Mouse (Mus musculus): Measurements from ENCODE around the gene Clec4a1. TPM values are rescaled to one million over a fixed set of nuclear protein-coding genes. Genes with fewer than 3 reads are reported as not detected.
A peak's percentile ranks its signal among the peaks of the same experiment; 100 is the strongest.

Clec4a1 gene
- total and polyA plus RNA-seq, 3 experiments, result 0.30 TPM; not detected in 2

DNA sequence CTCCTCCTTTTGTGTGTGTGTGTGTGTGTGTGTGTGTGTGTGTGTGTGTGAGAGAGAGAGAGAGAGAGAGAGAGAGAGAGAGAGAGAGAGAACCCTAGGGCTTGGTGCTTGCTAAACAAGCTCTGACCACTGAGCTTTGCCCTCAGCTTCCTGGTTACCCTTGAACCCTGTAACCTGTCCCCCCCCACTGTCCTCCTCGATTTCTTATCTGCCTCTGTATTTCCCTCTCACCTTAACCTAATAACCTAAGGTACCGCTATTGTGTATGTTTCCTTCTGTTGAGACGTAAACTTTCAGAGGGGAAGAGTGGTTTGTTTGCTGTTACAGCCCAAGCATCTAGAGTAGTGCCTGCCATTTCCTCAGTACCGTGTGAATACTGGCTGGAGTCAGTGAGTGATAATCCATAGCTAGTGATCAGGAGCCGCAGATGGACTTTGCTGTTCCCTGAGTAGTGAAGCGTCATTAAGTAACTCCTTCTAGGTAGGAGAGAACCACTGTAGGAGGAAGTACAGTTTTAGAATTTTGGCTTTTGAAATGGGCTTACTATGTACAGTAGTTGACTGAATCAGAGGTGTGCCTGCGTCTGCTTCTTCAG, 42.4 kb upstream of the Clec4a1 start:
- H3K27me3 ChIP-seq (replicated peaks), result no peaks in the 10 kb centered on the region
- H3K4me3 ChIP-seq (replicated peaks in 1 of 3; ENCODE audit: low read depth in 2 of 3, low read length in 2 of 3, poor library complexity in 1 of 3), result no peak overlapping the region
- no peak for DNase-seq (ENCODE audit: extremely low read depth)
- peaks cover 11 to 56% of the 10 kb centered on the region in 2 experiments for H3K4me1 ChIP-seq (ENCODE audit: control insufficient read depth in 1 of 2, insufficient read depth in 2 of 2)
- H3K9me3 ChIP-seq (replicated peaks; ENCODE audit: low read length), result no peaks in the 10 kb centered on the region
- in situ Hi-C loops (cut with MboI; ENCODE audit: low pct_ligation_motif_present, low pct_unique_long_range_greater_than_20kb, low sequenced_read_pairs), result no loop called here
- dilution Hi-C loops (cut with MboI; ENCODE audit: extremely low pct_ligation_motif_present, extremely low pct_unique_long_range_greater_than_20kb, low sequenced_read_pairs), result no loop called here
- peaks cover 65% of the 10 kb centered on the region for H3K79me2 ChIP-seq (replicated peaks; ENCODE audit: control insufficient read depth, extremely low read depth, insufficient read depth, poor library complexity, severe bottlenecking)
- H3K4me2 ChIP-seq (ENCODE audit: insufficient read depth, low read depth, poor library complexity, severe bottlenecking), result no peak overlapping the region
- TF ChIP-seq CHD1 (IDR thresholded peaks at IDR 0.05; ENCODE audit: low read depth, low read length), result no peak
- no peak for TF ChIP-seq POLR2AphosphoS2 (IDR thresholded peaks at IDR 0.05; ENCODE audit: low read depth, low read length)
- TF ChIP-seq MAX (IDR thresholded peaks at IDR 0.05; ENCODE audit: low read length), result no peak
- no peak for TF ChIP-seq SMC3 (IDR thresholded peaks at IDR 0.05; ENCODE audit: low read depth, low read length)
- TF ChIP-seq TBP (conservative IDR thresholded peaks at IDR 0.05; ENCODE audit: low read depth, low read length), result no peak
- no peak for TF ChIP-seq MYC (IDR thresholded peaks at IDR 0.05; ENCODE audit: low read depth, low read length)
- TF ChIP-seq NELFE (IDR thresholded peaks at IDR 0.05; ENCODE audit: low read depth, low read length), result no peak
- TF ChIP-seq E2F4 (IDR thresholded peaks at IDR 0.05; ENCODE audit: insufficient replicate concordance, low read depth, low read length), result no peak
- TF ChIP-seq ZC3H11A (IDR thresholded peaks at IDR 0.05; ENCODE audit: low read depth, low read length), result no peak
- TF ChIP-seq MXI1 (IDR thresholded peaks at IDR 0.05; ENCODE audit: low read depth, low read length), result no peak
- TF ChIP-seq GABPA (IDR thresholded peaks at IDR 0.05; ENCODE audit: insufficient replicate concordance, low read depth, low read length), result no peak
- no peak for TF ChIP-seq RAD21 (IDR thresholded peaks at IDR 0.05; ENCODE audit: low read depth, low read length)
- no peak for TF ChIP-seq USF1 (IDR thresholded peaks at IDR 0.05; ENCODE audit: low read depth, low read length)
- H3K36me3 ChIP-seq (replicated peaks in 1 of 2; ENCODE audit: control insufficient read depth in 1 of 2, insufficient read depth in 1 of 2, low read length in 1 of 2), result peaks cover 66 to 84% of the 10 kb centered on the region in 2 experiments
- no peak overlapping the region for H3K9ac ChIP-seq (ENCODE audit: insufficient read depth, low read depth)
- H3K27ac ChIP-seq (ENCODE audit: insufficient read depth, low read depth), result no peak overlapping the region; the same call in 1 of the 2 replicates

DNA sequence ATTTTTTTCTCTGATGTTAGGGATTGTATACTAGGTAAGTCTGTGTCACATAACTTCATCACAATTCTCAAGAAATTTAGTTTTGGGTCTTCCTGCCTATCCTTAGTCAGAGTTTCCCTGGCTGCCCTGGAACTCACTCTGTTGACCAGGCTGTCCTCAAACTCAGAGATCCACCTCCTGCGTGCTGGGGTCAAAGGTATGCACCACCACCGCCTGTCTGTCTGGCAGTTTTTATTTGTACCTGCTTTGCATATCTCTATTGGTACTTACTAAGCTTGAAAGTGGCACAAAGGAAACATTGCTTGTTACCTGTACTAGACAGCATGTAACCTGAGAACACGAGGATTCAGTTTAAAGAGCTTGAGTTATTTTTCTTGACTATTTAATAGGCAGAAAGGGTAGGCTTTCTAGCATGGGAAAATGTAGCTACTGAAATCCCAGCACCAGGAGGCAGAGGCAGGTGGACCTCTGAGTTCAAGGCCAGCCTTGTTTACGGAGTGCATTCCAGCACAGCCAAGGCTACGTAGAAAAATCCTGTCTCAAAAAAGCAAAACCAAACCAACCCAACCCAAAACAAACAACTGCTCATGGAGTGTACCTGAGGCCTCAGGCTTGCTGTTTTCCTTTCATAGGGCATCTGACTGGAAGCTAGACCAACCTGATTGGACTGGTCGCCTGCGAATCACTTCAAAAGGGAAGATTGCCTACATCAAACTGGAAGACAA, 41.7 kb upstream of the Clec4a1 start:
- no peak for DNase-seq (ENCODE audit: extremely low read depth)
- peaks cover 71 to 91% of the 10 kb centered on the region in 2 experiments for H3K36me3 ChIP-seq (replicated peaks in 1 of 2; ENCODE audit: control insufficient read depth in 1 of 2, insufficient read depth in 1 of 2, low read length in 1 of 2)
- H3K4me2 ChIP-seq (ENCODE audit: insufficient read depth, low read depth, poor library complexity, severe bottlenecking), result no peak overlapping the region
- peaks cover 60% of the 10 kb centered on the region for H3K79me2 ChIP-seq (replicated peaks; ENCODE audit: control insufficient read depth, extremely low read depth, insufficient read depth, poor library complexity, severe bottlenecking)
- no peak overlapping the region for H3K27ac ChIP-seq (ENCODE audit: insufficient read depth, low read depth)
- dilution Hi-C loops (cut with MboI; ENCODE audit: extremely low pct_ligation_motif_present, extremely low pct_unique_long_range_greater_than_20kb, low sequenced_read_pairs), result no loop called here
- peaks cover 11 to 56% of the 10 kb centered on the region in 2 experiments for H3K4me1 ChIP-seq (ENCODE audit: control insufficient read depth in 1 of 2, insufficient read depth in 2 of 2)
- H3K27me3 ChIP-seq (replicated peaks), result no peaks in the 10 kb centered on the region
- H3K9me3 ChIP-seq (replicated peaks; ENCODE audit: low read length), result no peaks in the 10 kb centered on the region
- in situ Hi-C loops (cut with MboI; ENCODE audit: low pct_ligation_motif_present, low pct_unique_long_range_greater_than_20kb, low sequenced_read_pairs), result no loop called here
- TF ChIP-seq TCF12 (IDR thresholded peaks at IDR 0.05; ENCODE audit: low read depth, low read length) (no peak), IRF4 (IDR thresholded peaks at IDR 0.05; ENCODE audit: low read depth, low read length) (peak; percentile 12; the same call in 1 of the 2 replicates), EP300 (IDR thresholded peaks at IDR 0.05; ENCODE audit: low read length) (0 out of 2 replicates have a peak, but pooled peaks have one; percentile 24), POLR2AphosphoS2 (IDR thresholded peaks at IDR 0.05; ENCODE audit: low read depth, low read length) (no peak), USF2 (conservative IDR thresholded peaks at IDR 0.05; ENCODE audit: low read depth, low read length) (no peak)
- H3K4me3 ChIP-seq (replicated peaks in 1 of 3; ENCODE audit: low read depth in 2 of 3, low read length in 2 of 3, poor library complexity in 1 of 3), result no peak overlapping the region
- no peak overlapping the region for H3K9ac ChIP-seq (ENCODE audit: insufficient read depth, low read depth)
